15 mouse cellular contexts compared by ENCODE assay signal in the genomic region with DNA sequence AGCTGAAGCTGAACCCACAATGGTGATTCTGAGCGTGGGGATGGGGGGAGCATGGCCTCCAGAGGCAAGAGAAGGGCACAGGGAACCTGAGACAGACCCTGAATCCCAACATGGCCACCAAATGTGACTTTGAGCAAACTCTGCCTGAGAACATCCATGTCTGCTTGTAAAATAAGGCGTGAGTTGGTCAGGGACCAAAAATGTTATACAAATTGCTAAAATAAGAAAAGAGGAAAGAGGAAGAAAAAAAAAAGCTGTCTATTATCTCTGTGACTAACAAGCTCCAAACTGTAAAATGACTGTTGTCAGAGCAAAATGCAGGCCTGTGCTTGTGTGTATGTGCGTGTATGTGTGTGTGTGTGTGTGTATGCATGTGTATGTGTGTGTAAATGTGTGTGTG.
"Had no signal": no experiment of that assay in that cellular context is flagged by ENCODE, and none has a peak within 500 bp of the region (broad histone marks: within the 10 kb centered on the region; RNA-seq: fewer than 3 reads in every experiment).

No protein-coding gene starts in this region.

- H3K4me2 ChIP-seq: neural tube, embryonic 15.5 days; stomach, embryonic 15.5 days had no signal

- H3K27ac ChIP-seq: neural tube, embryonic 15.5 days; stomach, embryonic 15.5 days; stomach, postnatal 0 days had no signal

- H3K27me3 ChIP-seq: neural tube, embryonic 15.5 days; stomach, embryonic 15.5 days had no signal

- H3K9me3 ChIP-seq: neural tube, embryonic 15.5 days; stomach, embryonic 15.5 days had no signal

- H3K4me3 ChIP-seq: neural tube, embryonic 15.5 days; stomach, embryonic 15.5 days had no signal

- H3K36me3 ChIP-seq: neural tube, embryonic 15.5 days; stomach, embryonic 15.5 days had no signal

- H3K9ac ChIP-seq: neural tube, embryonic 15.5 days; stomach, embryonic 15.5 days had no signal

- DNase-seq: retina, postnatal 1 day; right cerebral cortex, adult 18-20 months; right cerebral cortex, postnatal 14 days; right cerebral cortex, postnatal 25 days; right cerebral cortex, postnatal 4 days; spleen, adult 18-20 months; thymus, adult 18-20 months; thymus, adult 2 months; thymus, postnatal 14 days; thymus, postnatal 25 days; thymus, postnatal 36 days; thymus, postnatal 4 days had no signal
